Mouse (Mus musculus): ENCODE data around the gene 1700025F22Rik. TPM values are rescaled to one million over a fixed set of nuclear protein-coding genes. Genes with fewer than 3 reads are reported as not detected.

Gene 1700025F22Rik
- polyA plus RNA-seq (2014; fragmentation: Illumina TruSeq; extraction: RNeasy Lipid Tissue Mini Kit (QIAGEN cat#74804); ENCODE audit: low read depth, low replicate concordance) = not detected

DNA sequence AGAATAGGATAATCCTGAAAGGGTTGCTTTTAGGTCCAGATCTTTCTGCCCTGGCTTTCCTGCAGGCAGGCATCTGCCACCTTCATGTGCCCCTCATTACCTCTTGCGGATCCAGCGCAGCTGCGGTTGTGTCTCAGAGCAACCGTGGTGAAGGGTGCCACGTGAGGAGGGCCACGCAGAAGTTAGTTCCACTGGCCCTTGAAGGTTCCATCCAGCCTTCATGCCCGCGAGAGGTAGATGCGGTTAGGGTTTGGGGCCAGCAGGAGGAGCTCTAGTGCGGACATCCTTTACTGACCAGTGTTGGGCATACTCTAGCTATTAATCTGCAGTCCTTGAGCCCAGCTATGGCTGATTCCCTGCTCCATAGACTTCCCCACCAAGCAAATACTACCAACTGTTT lies at the start of gene 1700025F22Rik:
1700025F22Rik (minus strand) TSS at position 149 of the 400 bp plus-strand sequence.

DNA sequence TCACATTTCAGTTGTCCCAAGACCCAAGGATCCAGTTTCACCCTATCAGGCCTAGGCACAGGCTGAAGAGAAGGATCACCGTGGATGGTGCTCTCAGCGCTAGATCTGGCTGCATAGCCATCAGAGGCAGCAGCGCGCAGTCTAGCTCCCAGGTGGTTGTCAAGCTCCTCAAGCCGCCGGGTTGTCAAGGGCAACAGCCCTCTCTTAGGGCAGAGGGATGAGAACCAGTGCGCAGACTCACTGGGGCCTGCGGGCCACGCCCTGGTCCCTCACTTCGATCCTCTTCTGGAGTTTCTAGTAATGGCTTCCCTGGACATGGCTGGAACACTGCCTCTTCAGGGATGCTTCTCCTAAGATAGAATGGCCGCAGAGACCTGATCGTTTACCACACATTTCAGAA lies 31.4 kb upstream of the 1700025F22Rik start, which contains the start of gene Ms4a13:
Ms4a13 (minus strand) TSS at position 192 of the 400 bp plus-strand sequence.

DNA sequence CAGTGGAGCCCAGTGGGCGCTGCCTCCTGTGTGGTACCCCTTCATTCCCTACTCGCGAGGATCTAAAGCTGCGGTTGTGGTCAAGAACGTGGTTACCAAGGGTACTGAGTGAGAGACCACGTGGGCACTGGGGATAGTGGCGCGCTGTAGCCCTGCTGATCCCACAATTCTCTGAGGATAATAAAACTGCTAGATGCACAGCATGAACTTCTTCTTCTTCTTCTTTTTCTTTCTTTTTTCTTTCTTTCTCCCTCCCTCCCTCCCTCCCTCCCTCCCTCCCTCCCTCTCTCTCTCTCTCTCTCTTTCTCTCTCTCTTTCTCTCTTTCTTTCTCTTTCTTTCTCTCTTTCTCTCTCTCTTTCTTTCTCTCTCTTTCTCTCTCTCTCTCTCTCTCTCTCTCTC lies 34.3 kb downstream of the 1700025F22Rik start, which contains the start of gene 1700017D01Rik:
1700017D01Rik (minus strand) TSS at position 101 of the 400 bp plus-strand sequence.

Other genes starting within 250 kb of the 1700025F22Rik start
- gene Zp1, start 244.7 kb downstream of the 1700025F22Rik start, polyA plus RNA-seq (2014; fragmentation: Illumina TruSeq; extraction: RNeasy Lipid Tissue Mini Kit (QIAGEN cat#74804); ENCODE audit: low read depth, low replicate concordance) = not detected
- not detected for gene Ptgdr2, start 228.2 kb downstream of the 1700025F22Rik start, polyA plus RNA-seq (2014; fragmentation: Illumina TruSeq; extraction: RNeasy Lipid Tissue Mini Kit (QIAGEN cat#74804); ENCODE audit: low read depth, low replicate concordance)
- gene Ccdc86, start 216.1 kb downstream of the 1700025F22Rik start, polyA plus RNA-seq (2014; fragmentation: Illumina TruSeq; extraction: RNeasy Lipid Tissue Mini Kit (QIAGEN cat#74804); ENCODE audit: low read depth, low replicate concordance) = 6.2 TPM
- not detected for gene Ms4a10, start 190.7 kb downstream of the 1700025F22Rik start, polyA plus RNA-seq (2014; fragmentation: Illumina TruSeq; extraction: RNeasy Lipid Tissue Mini Kit (QIAGEN cat#74804); ENCODE audit: low read depth, low replicate concordance)
- gene Ms4a15, start 172.1 kb downstream of the 1700025F22Rik start, polyA plus RNA-seq (2014; fragmentation: Illumina TruSeq; extraction: RNeasy Lipid Tissue Mini Kit (QIAGEN cat#74804); ENCODE audit: low read depth, low replicate concordance) = not detected
- gene Ms4a18, start 147.3 kb downstream of the 1700025F22Rik start, polyA plus RNA-seq (2014; fragmentation: Illumina TruSeq; extraction: RNeasy Lipid Tissue Mini Kit (QIAGEN cat#74804); ENCODE audit: low read depth, low replicate concordance) = not detected
- 0.60 TPM for gene Ms4a8a, start 84.2 kb downstream of the 1700025F22Rik start, polyA plus RNA-seq (2014; fragmentation: Illumina TruSeq; extraction: RNeasy Lipid Tissue Mini Kit (QIAGEN cat#74804); ENCODE audit: low read depth, low replicate concordance)
- gene 1700017D01Rik, start 34.4 kb downstream of the 1700025F22Rik start, polyA plus RNA-seq (2014; fragmentation: Illumina TruSeq; extraction: RNeasy Lipid Tissue Mini Kit (QIAGEN cat#74804); ENCODE audit: low read depth, low replicate concordance) = not detected
- gene Ms4a13, start 31.4 kb upstream of the 1700025F22Rik start, polyA plus RNA-seq (2014; fragmentation: Illumina TruSeq; extraction: RNeasy Lipid Tissue Mini Kit (QIAGEN cat#74804); ENCODE audit: low read depth, low replicate concordance) = not detected
- gene Ms4a12, start 67.1 kb upstream of the 1700025F22Rik start, polyA plus RNA-seq (2014; fragmentation: Illumina TruSeq; extraction: RNeasy Lipid Tissue Mini Kit (QIAGEN cat#74804); ENCODE audit: low read depth, low replicate concordance) = not detected
- gene Ms4a1, start 100.9 kb upstream of the 1700025F22Rik start, polyA plus RNA-seq (2014; fragmentation: Illumina TruSeq; extraction: RNeasy Lipid Tissue Mini Kit (QIAGEN cat#74804); ENCODE audit: low read depth, low replicate concordance) = 0.50 TPM
- not detected for gene Ms4a5, start 118.6 kb upstream of the 1700025F22Rik start, polyA plus RNA-seq (2014; fragmentation: Illumina TruSeq; extraction: RNeasy Lipid Tissue Mini Kit (QIAGEN cat#74804); ENCODE audit: low read depth, low replicate concordance)
- 0.31 TPM for gene Ms4a14, start 149.1 kb upstream of the 1700025F22Rik start, polyA plus RNA-seq (2014; fragmentation: Illumina TruSeq; extraction: RNeasy Lipid Tissue Mini Kit (QIAGEN cat#74804); ENCODE audit: low read depth, low replicate concordance)
- 4.3 TPM for gene Ms4a7, start 170.8 kb upstream of the 1700025F22Rik start, polyA plus RNA-seq (2014; fragmentation: Illumina TruSeq; extraction: RNeasy Lipid Tissue Mini Kit (QIAGEN cat#74804); ENCODE audit: low read depth, low replicate concordance)
- 3.3 TPM for gene Ms4a4a, start 210.2 kb upstream of the 1700025F22Rik start, polyA plus RNA-seq (2014; fragmentation: Illumina TruSeq; extraction: RNeasy Lipid Tissue Mini Kit (QIAGEN cat#74804); ENCODE audit: low read depth, low replicate concordance)
- gene Ms4a4c, start 239.4 kb upstream of the 1700025F22Rik start, polyA plus RNA-seq (2014; fragmentation: Illumina TruSeq; extraction: RNeasy Lipid Tissue Mini Kit (QIAGEN cat#74804); ENCODE audit: low read depth, low replicate concordance) = 0.71 TPM

Measured in heart, adult 10 weeks (tissue).